Mouse (Mus musculus): ENCODE measurements around the gene Surf1.

DNA sequence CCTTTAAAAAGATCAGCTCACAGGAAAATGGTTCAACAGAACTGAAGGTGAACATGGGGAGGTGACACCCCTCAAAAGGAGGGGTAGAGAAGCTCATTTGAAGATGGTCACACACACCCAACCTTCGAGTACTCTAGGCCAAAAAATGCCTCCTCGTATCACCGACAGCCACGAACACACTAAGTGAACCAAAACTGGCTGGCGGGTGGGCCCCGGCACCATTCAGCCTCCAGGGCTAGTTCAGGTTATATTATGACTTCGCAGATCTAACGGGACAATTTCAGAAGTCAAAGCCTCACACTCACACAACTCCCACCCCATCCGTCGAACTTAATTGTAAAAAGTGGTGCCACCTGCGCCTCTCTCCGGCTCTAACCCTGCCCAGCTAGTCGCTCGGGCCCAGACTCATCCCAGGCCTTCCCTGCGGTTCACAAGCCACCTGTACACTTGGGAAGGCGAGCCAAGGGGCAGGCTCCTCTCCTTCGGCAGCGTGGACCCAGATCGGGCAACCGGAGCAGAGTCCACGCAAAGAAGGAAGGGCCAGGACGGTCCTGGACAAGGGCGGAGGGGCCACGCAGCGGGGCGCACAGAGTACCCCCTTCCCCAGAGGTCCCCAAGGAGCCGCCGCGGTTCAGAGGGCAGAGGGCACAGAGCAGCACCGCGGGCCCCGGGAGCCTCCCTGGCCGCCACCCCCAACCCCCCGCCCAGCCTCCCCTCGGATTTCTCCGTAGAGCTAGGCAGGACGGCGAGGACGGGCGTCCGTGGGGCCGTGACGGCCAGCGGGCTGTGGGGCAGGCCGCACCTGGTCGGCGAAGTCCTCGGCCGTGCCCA is 16.4 kb upstream of the Surf1 start:
- TF ChIP-seq CTCF (IDR thresholded peaks at IDR 0.05; ENCODE audit: low read depth) (no peak), EP300 (optimal IDR thresholded peaks at IDR 0.05) (no peak)

Data from stomach, postnatal 0 days (tissue).